Mouse (Mus musculus): ENCODE measurements around the gene Nt5dc3. TPM values are rescaled to one million over a fixed set of nuclear protein-coding genes. Genes with fewer than 3 reads are reported as not detected.

Gene Nt5dc3
- polyA plus RNA-seq, 1 experiment from 2014 or later: 1.4 TPM

- H3K27me3 ChIP-seq: no peaks in the 10 kb centered on the region
- H3K4me3 ChIP-seq: no peak overlapping the region
- H3K36me3 ChIP-seq: peaks cover 4% of the 10 kb centered on the region; the same call in 1 of the 2 replicates
- H3K4me1 ChIP-seq: no peaks in the 10 kb centered on the region
- 66% methylated on average over 10 of the region's 10 CpGs for WGBS
- ATAC-seq (ENCODE audit: borderline replicate concordance, extremely low read depth, low FRiP score, low TSS enrichment): peak; percentile 83
- no peak overlapping the region for H3K4me2 ChIP-seq
- no peaks in the 10 kb centered on the region for H3K9me3 ChIP-seq
- H3K9ac ChIP-seq: no peak overlapping the region
- peak overlapping the region; percentile 81 for H3K27ac ChIP-seq
These were observed 47.2 kb downstream of the Nt5dc3 start for GRCm38 (mm10) chr10:86825871-86826522.

DNA sequence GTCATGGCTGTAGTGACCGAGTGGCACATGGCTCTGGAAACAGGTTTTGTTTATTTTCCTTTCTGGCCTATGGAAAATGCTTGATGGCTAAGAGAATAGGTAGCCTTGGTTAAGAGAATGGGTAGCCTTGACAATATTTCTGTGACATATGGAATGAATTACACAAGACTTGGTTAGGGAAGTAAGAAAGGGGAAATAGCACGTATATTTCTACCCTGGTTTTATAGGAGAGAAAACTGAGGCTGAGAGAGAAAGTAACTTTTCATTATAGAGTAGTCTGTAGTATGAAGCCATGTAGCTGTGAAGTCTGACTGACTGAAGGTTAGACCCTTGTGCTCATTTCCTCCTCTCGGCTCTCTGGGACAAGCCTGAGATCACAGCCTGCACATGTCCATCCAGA lies 48.1 kb downstream of the Nt5dc3 start:
- Histone ChIP-seq H3K9me3 (no peaks in the 10 kb centered on the region), H3K27me3 (no peaks in the 10 kb centered on the region), H3K4me2 (no peak overlapping the region), H3K4me3 (no peak overlapping the region), H3K27ac (peak overlapping the region; percentile 81; the same call in 1 of the 2 replicates), H3K36me3 (peaks cover 3% of the 10 kb centered on the region; the same call in 1 of the 2 replicates), H3K9ac (no peak overlapping the region), H3K4me1 (no peaks in the 10 kb centered on the region)
- ATAC-seq (ENCODE audit: borderline replicate concordance, extremely low read depth, low FRiP score, low TSS enrichment): no peak
- 65% methylated on average over 3 of the region's 3 CpGs for WGBS

DNA sequence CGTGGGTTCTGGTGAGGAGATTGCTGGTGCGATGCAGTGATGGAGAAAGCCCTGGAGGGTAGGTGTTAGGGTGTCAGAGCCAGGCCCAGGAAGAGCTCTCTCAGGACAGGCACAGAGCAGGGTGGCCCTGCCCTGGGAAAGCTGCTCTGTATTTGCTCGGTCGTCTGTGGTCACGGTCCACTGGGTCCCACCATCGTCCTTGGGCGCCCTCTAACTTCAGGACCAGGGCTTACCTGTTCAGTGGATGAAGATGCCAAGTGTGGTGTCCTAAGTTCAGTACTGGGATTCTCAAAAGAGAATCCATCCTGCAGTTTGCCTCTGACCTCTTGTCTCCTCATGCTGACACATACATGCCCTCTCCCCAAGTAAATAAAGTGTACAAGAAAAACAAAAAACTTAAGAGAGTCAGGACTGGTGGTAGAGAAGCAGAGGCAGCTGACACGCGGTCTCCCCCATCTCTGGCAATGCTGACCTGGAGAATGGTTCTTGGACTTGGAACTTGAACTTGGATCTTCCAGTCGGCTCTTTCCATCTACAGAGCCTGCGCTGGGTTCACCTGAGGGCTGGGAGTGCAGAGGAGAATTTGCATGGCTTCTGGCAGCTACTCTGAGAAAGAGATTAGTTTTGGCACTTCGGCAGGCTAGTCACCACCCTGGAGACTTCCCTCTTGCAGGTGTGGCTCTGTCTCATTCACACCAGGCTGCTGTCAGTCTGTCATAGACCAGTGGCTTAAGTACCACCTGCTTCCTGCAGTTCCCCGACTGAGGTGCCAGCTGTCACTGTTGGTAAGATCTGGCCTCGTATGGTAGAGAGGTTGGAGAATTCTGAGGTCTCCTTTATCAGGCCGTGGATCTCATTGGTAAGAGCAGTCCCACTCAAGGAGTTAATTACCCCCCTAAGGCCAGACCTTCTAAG lies 49.7 kb downstream of the Nt5dc3 start:
- no peaks in the 10 kb centered on the region for H3K4me1 ChIP-seq
- ATAC-seq (ENCODE audit: borderline replicate concordance, extremely low read depth, low FRiP score, low TSS enrichment): no peak

DNA sequence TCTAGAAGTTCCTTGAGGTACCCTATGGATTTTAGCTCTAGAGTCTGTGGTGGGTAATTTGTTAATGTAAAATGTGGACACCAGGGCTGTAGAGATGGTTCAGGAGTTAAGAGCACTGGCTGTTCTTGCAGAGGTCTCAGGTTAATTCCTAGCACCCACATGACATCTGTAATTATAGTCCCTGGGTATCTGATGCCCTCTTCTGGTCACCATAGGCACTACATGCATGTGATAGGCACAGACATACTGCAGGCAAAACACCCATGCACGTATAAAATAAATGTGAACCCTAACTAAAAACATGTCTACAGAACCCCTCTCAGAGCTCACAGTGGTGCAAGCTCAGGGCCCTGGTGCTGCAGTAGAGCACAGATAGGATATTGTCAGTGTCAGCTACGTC lies 50.7 kb downstream of the Nt5dc3 start:
- Histone ChIP-seq H3K36me3 (peaks cover 3% of the 10 kb centered on the region; the same call in 1 of the 2 replicates), H3K4me1 (no peaks in the 10 kb centered on the region), H3K9ac (no peak overlapping the region), H3K27ac (no peak overlapping the region), H3K9me3 (no peaks in the 10 kb centered on the region), H3K4me3 (no peak overlapping the region), H3K4me2 (no peak overlapping the region), H3K27me3 (no peaks in the 10 kb centered on the region)
- ATAC-seq (ENCODE audit: borderline replicate concordance, extremely low read depth, low FRiP score, low TSS enrichment): no peak
- 86% methylated on average over 2 of the region's 2 CpGs for WGBS

More for the DNA sequence above, 49.7 kb downstream of the Nt5dc3 start:
- H3K4me2 ChIP-seq: no peak overlapping the region
- H3K4me3 ChIP-seq: no peak overlapping the region
- no peak overlapping the region for H3K9ac ChIP-seq
- H3K27ac ChIP-seq: no peak overlapping the region
- H3K9me3 ChIP-seq: no peaks in the 10 kb centered on the region
- no peaks in the 10 kb centered on the region for H3K27me3 ChIP-seq
- WGBS: 81% methylated on average over 15 of the region's 15 CpGs
- peaks cover 3% of the 10 kb centered on the region; the same call in 1 of the 2 replicates for H3K36me3 ChIP-seq

DNA sequence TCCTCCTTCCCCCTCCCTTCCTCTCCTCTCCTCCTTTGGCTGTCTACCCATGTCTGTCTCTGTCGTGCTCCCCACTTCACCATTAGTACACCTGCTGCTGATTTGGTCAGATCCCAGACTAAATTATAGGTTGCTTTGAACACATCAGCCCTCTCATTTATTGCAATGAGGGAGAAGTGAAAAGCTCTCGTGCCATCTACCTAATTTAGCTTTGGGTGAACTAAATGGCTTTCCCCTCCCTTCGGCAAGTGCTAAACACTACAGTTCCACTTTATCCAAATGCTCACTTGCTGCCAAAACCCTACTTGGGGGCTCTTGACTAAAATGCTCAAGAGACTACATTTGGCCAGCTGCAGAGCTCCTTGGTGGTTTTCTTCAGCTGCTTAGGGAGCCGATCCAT lies 58.0 kb downstream of the Nt5dc3 start:
- peak overlapping the region; percentile 53 for H3K27ac ChIP-seq
- H3K9me3 ChIP-seq: no peaks in the 10 kb centered on the region
- 68% methylated on average over 4 of the region's 4 CpGs for WGBS
- no peak overlapping the region for H3K4me2 ChIP-seq
- no peaks in the 10 kb centered on the region for H3K27me3 ChIP-seq
- H3K9ac ChIP-seq: no peak overlapping the region
- peaks cover 4% of the 10 kb centered on the region; the same call in 1 of the 2 replicates for H3K36me3 ChIP-seq
- ATAC-seq (ENCODE audit: borderline replicate concordance, extremely low read depth, low FRiP score, low TSS enrichment): no peak
- no peaks in the 10 kb centered on the region for H3K4me1 ChIP-seq
- H3K4me3 ChIP-seq: no peak overlapping the region

DNA sequence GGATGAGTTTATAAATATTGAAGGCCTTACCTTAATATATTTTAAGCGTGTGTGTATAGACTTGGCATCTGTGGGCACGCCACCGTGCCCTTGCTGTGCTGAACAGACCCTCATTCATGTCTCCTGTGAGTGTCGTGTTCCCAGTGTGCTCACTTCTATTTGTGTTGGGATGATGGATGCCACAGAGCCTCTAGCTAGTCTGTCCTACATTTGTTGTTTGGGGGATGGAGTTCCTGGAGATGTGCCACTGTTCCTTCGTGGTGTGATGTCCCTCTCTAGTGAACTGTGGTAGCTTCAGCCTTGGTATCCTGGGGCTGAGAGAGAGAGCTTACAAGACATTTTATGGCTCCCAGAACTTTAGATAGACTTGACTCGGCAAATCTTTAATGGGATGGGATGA lies 60.0 kb downstream of the Nt5dc3 start:
- no peak overlapping the region for H3K9ac ChIP-seq
- H3K4me1 ChIP-seq: no peaks in the 10 kb centered on the region
- H3K27me3 ChIP-seq: no peaks in the 10 kb centered on the region
- no peak overlapping the region for H3K27ac ChIP-seq
- 82% methylated on average over 6 of the region's 6 CpGs for WGBS
- H3K4me3 ChIP-seq: no peak overlapping the region
- H3K4me2 ChIP-seq: no peak overlapping the region
- ATAC-seq (ENCODE audit: borderline replicate concordance, extremely low read depth, low FRiP score, low TSS enrichment): no peak
- peaks cover 4% of the 10 kb centered on the region; the same call in 1 of the 2 replicates for H3K36me3 ChIP-seq
- no peaks in the 10 kb centered on the region for H3K9me3 ChIP-seq

DNA sequence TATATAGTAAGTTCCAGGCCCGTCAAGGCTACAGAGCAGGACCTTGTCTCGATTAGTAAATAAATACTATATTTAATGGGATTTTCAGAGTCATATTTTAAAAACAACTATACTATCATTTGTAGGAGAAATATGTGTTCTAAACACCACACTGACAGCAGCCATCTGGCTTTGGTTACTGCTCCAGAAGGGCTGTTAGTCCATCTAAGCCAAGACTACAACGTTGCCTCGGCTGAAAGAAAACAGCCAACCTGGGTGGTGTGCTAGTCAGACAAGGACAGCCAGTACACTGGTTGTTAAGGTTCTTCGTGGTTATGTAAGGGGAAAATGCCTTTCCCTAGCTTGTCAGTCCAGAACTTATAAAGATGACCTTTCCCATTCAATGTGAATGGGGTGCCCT lies 63.9 kb downstream of the Nt5dc3 start:
- Histone ChIP-seq H3K9me3 (no peaks in the 10 kb centered on the region), H3K36me3 (no peaks in the 10 kb centered on the region), H3K9ac (no peak overlapping the region), H3K4me1 (no peaks in the 10 kb centered on the region), H3K4me3 (no peak overlapping the region), H3K27me3 (no peaks in the 10 kb centered on the region), H3K27ac (no peak overlapping the region), H3K4me2 (no peak overlapping the region)
- WGBS: 68% methylated on average over 5 of the region's 5 CpGs
- no peak for ATAC-seq (ENCODE audit: borderline replicate concordance, extremely low read depth, low FRiP score, low TSS enrichment)

DNA sequence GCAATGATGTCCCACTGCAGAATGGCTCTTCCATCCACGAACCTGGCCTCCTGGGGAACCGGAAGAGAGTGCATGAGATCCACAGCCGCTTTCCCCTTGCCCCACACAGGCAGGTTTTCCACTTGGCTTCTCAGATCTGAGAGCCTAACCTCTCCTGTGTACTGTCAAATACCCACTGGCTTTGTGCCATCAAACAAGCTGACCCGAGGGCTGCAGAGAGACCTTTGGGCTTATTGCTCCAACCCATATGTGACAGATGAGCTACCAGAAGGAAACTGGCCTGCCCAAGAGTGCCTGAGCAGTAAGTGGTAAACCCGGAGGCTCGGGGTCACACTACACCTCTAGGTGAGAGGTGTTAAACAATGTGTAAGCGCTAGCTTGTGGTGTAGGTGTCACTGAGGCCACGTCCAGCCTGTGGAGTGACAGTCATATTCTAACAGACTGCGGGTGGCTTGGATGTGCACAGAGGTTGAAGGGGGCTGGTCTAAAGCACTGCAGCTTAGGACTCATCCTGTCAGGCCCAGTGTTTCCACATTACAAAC lies 68.2 kb downstream of the Nt5dc3 start:
- Histone ChIP-seq H3K4me1 (no peaks in the 10 kb centered on the region), H3K9ac (no peak overlapping the region), H3K4me2 (no peak overlapping the region), H3K27me3 (no peaks in the 10 kb centered on the region), H3K4me3 (no peak overlapping the region), H3K27ac (no peak overlapping the region), H3K36me3 (no peaks in the 10 kb centered on the region), H3K9me3 (no peaks in the 10 kb centered on the region)
- 47% methylated on average over 9 of the region's 9 CpGs for WGBS
- ATAC-seq (ENCODE audit: borderline replicate concordance, extremely low read depth, low FRiP score, low TSS enrichment): no peak

DNA sequence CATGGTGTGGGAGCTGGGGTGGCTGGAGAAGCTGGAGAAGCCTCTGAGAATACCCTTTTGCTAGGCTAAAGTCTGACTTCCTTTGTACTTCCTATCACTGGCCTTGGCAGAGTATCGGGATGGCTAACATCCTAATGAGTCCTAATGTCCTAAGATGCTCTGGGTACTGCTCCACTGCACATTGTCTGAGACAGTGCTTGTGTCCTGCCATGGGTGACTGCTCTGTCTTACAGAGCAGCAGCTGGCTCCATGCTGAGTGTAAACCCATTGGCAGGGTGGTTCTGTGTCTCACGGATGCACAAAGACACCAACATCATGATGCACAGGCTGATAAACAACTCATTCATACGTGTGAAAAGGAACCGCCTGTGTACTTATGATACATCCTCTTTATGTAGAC lies 70.3 kb downstream of the Nt5dc3 start:
- WGBS: 86% methylated on average over 4 of the region's 4 CpGs
- Histone ChIP-seq H3K27ac (no peak overlapping the region), H3K4me3 (no peak overlapping the region), H3K4me1 (no peaks in the 10 kb centered on the region), H3K4me2 (no peak overlapping the region), H3K9me3 (no peaks in the 10 kb centered on the region), H3K9ac (no peak overlapping the region), H3K27me3 (no peaks in the 10 kb centered on the region), H3K36me3 (no peaks in the 10 kb centered on the region)
- no peak for ATAC-seq (ENCODE audit: borderline replicate concordance, extremely low read depth, low FRiP score, low TSS enrichment)

GRCm38 (mm10) chr10:86849508-86849907 lies 70.7 kb downstream of the Nt5dc3 start:
- H3K4me2 ChIP-seq: no peak overlapping the region
- no peak overlapping the region for H3K27ac ChIP-seq
- H3K27me3 ChIP-seq: no peaks in the 10 kb centered on the region
- no peaks in the 10 kb centered on the region for H3K36me3 ChIP-seq
- H3K4me1 ChIP-seq: no peaks in the 10 kb centered on the region
- 73% methylated on average over 4 of the region's 4 CpGs for WGBS
- no peaks in the 10 kb centered on the region for H3K9me3 ChIP-seq
- H3K4me3 ChIP-seq: no peak overlapping the region
- H3K9ac ChIP-seq: no peak overlapping the region
- ATAC-seq (ENCODE audit: borderline replicate concordance, extremely low read depth, low FRiP score, low TSS enrichment): no peak

GRCm38 (mm10) chr10:86852160-86852559 lies 73.4 kb downstream of the Nt5dc3 start:
- no peaks in the 10 kb centered on the region for H3K27me3 ChIP-seq
- H3K4me2 ChIP-seq: no peak overlapping the region
- no peaks in the 10 kb centered on the region for H3K4me1 ChIP-seq
- no peaks in the 10 kb centered on the region for H3K36me3 ChIP-seq
- no peak for ATAC-seq (ENCODE audit: borderline replicate concordance, extremely low read depth, low FRiP score, low TSS enrichment)
- no peaks in the 10 kb centered on the region for H3K9me3 ChIP-seq
- no peak overlapping the region for H3K27ac ChIP-seq
- 85% methylated on average over 6 of the region's 6 CpGs for WGBS
- no peak overlapping the region for H3K4me3 ChIP-seq
- no peak overlapping the region for H3K9ac ChIP-seq

DNA sequence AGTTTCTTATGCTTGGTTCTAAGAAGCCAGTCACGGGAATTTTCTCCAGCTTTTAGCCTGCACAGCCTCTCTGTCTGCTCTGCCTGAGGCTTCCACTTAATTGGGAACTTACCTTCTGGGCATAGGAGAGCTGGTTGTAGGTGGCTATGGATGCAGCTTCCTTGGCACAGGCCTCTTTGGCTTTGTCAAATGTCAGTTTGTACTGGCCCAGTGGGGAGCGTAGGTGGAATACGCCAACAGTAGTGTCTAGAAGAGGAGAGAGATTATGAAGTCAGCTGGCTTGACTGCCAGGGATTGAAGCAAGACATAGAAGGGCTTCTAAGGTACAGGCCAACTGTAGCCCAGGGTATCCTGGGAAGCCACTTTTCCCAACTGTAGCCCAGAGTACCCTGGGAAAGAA lies 74.6 kb downstream of the Nt5dc3 start:
- no peak overlapping the region for H3K4me3 ChIP-seq
- no peak overlapping the region for H3K4me2 ChIP-seq
- no peak overlapping the region for H3K27ac ChIP-seq
- H3K36me3 ChIP-seq: no peaks in the 10 kb centered on the region
- 78% methylated on average over 3 of the region's 3 CpGs for WGBS
- no peaks in the 10 kb centered on the region for H3K27me3 ChIP-seq
- H3K9me3 ChIP-seq: no peaks in the 10 kb centered on the region
- no peaks in the 10 kb centered on the region for H3K4me1 ChIP-seq
- ATAC-seq (ENCODE audit: borderline replicate concordance, extremely low read depth, low FRiP score, low TSS enrichment): no peak
- H3K9ac ChIP-seq: no peak overlapping the region

Data from lung, embryonic 15.5 days (tissue).